Mouse (Mus musculus) layer of hippocampus, adult 18-20 months (tissue): Measurements from ENCODE around the gene Col28a1. TPM values are rescaled to one million over a fixed set of nuclear protein-coding genes. Genes with fewer than 3 reads are reported as not detected.

Source experiments
- DNase-seq, 2 experiments: peaks; one replicate each; pipeline ENCODE4 v3.0.0; 2022; ENCODE audit warnings: low spot score in 2 of 2
- long read RNA-seq: library from polyadenylated mRNA; stranded (forward); transcript quantifications from one replicate; pipeline ENCODE4 v2.0.0, GENCODE M21; 2021
- total RNA-seq, 2 experiments: library from RNA; stranded (reverse); gene quantifications; 2 replicates each; pipeline ENCODE4 v1.2.3; 2021

The Col28a1 gene
- under 1 TPM; 0.32 to 0.38 TPM for total RNA-seq
- long read RNA-seq: 0 reads

DNA sequence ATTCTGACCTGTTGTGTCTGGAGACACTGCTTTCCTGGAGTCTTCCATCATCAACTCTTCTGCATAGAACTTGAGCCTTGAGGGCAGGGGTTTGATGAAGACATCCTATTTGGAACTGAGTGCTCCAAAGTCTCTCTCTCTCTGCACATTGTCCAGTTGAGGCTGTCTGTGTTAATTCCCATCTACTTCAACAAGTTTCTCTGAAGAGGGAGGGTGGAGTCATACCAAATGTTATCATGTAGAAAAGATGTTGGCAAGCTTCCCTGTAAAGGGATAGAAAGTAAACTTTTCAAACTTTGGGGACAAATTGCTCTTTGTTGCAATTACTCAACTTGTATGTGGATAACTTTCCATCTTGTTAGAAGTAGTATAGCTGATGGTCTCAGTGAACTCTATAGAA lies at the start of gene Col28a1:
Gene Col28a1, minus strand, starts transcription at position 101 of the 400 bp plus-strand sequence.
- no peak for DNase-seq

DNA sequence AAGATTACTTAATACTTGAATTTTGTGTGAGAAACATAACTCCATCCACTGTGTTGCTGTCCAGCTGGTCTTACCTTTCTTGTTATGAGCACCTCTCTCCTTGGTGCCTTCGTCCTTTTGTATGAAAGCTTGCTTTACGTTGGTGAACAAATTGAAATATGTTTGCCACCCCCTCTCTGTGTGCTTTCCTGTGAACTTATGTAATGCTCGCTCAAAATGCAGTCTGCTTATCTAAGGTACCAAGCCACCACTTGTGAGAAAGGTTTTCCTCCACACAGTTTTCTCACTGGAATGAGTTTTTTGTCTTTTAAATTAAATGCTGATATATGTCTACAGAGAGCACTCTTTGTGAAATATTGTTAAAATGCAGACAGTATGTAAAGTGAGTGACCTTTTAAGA lies 36.2 kb upstream of the Col28a1 start:
- no peak for DNase-seq

DNA sequence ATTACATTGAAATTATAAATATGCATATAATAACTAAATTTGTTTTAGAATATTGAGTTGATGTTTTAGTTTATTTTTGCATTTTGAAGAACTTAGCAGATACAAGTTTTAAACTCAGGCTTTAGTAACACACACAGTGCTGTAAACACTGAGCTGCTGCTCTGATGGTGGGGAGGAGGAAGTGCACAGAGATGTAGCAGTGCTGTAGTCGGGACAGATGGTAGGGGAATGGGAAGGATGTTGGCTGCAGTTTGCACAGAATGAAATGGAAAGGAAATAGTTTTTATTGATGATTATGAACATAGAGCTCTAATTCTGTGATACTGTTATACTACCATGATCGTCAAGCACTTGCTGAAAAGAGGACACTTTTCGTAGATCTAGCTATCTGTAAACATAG lies 34.6 kb upstream of the Col28a1 start:
- peak; percentile 17 to 59 for DNase-seq

DNA sequence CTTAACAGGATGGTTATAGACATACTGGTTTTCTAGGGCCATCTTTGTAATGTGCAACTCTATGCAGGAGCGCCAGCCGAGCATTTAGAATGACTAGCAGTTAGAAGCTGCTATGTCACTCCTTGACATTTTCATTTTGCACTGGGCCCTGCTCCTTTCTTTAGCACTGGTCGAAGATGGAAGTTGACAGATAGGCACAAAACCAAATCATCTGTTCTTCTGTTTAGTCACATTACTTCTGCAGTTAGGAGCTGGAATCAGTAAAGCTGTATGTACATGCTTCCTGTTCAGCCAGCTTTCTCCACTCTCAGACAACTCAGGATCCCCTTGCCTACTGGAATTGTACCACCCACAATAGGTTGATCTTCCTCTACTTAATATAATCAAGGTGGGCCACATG lies 18.2 kb upstream of the Col28a1 start:
- no peak for DNase-seq

DNA sequence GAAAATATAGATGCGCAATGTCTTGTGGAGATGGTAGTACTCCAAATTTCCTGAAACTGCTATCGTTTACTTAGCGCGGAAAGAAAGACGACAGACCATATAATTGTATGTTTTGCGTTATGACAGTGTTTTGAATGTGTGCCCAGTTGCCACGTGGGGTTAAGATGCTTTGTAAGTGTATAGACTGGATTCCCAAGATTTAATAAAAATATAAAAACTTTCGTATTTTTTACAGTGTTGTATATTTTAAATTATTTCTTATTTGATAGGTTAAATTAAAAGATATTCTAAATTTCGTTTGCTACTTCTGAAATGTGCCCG lies 17.4 kb upstream of the Col28a1 start:
- DNase-seq: no peak

DNA sequence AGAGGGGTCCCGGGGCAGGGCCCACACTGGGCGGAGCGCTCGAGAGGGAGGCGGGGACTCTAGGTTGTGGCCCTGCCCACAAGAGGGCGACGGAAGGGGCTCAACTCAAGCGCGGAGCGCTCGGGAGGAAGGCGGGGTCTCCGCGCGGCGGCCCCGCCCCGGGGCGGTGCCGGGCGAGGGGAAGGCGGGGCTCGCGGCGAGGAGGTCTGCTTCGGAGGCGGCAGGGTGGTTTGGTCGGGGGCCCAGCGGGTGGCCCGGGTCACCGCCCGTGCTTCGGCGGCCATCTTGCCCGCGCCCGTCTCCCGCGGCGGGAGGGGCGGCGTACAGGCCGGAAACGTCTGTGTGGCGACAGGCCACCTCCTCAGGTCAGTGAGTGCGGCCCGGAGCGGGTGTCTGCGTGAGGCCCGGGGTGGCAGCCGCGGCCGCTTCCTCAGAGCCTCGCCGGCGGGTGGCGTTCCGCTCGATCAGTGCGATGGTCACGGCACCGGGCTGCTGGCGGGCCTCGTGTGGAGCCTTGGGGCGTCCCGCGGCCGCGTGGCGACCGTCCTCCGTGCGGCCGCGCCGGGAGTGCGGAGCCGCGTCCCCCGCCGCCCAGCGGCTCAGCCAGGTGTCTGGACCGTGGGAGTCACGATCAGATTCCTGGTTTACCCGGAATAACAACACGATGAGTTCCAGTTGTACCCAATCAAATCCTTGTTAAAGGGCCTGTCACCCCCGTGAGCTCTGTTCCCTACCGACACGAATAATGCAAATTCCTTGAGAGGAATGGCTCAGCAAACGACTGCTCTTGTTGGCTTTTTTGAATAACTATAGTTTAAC lies 16.8 kb upstream of the Col28a1 start, which contains the start of gene Mios:
Gene Mios, plus strand, starts transcription at position 176 of the 819 bp plus-strand sequence.
- peak; percentile 67 to 87 for DNase-seq

DNA sequence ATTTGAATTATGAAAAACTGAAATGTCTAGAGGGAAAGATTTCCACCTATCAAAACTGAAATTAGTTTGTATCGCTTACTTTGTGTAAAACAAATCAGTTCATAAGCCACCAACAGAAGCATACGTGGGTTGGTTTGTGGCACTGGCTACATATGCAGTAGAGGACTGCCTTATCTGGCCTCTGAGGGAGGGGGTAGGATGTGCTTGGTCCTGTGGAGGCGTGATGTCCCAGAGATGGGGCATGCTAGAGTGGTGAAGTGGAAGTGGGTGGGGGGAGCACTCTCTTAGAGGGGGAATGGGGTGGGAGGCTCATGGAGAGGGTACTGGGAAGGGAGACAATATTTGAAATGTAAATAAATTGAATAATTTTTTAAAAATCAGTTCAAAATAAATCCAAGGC lies 2.5 kb downstream of the Col28a1 start:
- no peak for DNase-seq

DNA sequence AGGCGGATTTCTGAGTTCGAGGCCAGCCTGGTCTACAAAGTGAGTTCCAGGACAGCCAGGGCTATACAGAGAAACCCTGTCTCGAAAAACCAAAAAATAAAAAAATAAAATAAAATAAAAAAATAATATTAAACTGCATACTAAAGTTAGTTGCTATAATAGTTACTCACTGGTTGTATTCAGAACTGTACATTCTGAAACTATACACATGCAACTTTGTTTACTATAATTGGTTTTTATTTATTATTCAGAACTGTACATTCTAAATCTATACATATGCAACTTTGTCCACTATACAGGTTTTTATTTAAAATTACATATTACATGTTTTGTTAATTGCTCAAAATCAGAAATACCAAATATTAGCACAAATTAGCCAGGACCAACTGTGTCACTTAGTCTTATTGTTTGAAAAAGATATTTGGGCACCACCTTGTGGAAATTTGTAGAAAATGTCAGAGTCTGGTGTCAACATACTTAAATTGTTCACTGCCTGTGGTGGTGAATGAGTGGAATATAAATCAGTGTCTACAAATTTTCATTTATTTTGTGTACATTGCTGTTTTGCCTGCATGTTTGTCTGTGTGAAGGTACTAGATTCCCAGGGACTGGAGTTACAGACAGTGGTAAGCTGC lies 3.7 kb downstream of the Col28a1 start:
- DNase-seq: peak in 1 of 2 experiments; percentile 49

DNA sequence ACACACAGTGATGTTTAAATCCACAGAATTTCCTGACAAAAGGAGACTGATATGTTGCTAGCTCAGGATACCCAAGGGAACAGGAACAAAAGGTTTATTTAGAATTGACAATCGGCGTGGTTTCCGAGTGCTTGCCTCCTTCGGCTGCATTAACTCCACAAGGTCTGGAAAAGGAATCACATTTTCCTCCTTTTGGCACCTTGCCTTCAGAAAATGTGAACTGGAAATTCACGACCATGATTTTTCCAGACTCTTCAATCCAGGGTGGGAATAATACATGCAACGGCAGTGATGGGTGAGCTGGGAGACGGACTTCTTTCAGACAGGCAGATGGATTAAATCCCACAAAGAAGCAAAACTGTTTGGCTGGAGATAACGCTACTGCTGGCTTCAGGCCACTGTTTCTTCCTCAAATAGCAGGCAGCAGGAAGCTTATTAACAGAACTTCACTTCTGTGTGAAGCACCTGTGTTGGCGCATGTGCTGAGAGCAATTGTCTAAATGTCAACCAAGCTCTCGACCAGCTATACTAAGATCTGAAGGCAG lies 13.9 kb downstream of the Col28a1 start:
- DNase-seq: peak in 1 of 2 experiments; percentile 17

DNA sequence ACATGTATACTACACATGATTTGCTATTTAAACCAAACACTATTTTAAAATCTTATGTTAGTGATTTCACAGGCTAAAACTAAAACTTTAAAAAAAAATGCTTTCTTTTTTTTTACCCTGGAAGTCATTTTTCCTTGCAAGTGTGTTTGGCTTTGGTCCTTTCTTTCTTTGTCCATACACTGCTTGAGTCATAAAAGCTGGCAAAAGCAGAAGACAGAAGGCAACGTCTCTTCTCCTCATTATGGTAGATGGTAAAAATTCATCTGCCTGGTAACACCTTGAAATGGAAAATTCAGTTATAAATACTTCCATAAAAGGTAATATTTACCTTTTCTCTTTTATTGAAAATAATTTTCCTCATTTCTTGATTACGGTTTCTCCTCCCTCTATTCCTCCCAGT lies 16.3 kb downstream of the Col28a1 start:
- DNase-seq: no peak

DNA sequence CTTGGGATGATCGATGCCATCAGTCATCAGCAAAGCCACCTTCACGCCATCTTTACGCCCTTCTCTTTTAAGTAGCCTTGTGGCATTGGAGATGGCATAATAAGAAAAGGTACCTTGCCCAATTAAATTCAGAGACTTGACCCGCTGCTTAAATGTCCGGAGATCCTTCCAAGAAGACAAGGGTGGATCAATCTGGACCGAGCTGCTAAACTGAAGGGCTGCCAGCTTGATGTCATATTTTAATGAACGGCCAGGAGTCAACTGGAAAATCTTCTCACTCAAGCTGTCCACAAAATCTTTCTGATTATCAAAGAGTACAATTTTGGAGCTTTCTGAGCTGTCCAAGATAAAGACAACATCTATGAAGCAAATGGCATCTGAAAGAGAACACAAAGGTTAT lies 17.1 kb downstream of the Col28a1 start:
- DNase-seq: no peak

DNA sequence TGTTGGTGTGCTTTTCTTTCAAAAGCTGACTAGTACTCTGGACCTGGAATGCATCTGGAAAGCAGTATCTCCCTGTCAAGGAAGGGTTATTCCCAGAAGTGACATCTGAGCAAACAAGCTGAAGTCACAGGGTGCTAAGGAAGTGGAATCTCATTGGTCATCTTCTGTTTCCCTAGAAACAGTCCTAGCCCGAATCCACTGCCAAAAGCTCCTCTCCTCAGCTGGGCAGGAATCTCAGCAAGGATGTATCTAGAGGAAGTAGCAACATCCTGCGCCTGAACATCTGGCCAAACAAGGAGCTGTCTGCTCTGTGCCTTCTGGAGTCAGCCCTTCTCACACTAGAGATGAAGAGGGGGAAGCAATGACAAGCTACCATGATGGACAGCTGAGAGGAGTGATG lies 18.4 kb downstream of the Col28a1 start:
- no peak for DNase-seq

DNA sequence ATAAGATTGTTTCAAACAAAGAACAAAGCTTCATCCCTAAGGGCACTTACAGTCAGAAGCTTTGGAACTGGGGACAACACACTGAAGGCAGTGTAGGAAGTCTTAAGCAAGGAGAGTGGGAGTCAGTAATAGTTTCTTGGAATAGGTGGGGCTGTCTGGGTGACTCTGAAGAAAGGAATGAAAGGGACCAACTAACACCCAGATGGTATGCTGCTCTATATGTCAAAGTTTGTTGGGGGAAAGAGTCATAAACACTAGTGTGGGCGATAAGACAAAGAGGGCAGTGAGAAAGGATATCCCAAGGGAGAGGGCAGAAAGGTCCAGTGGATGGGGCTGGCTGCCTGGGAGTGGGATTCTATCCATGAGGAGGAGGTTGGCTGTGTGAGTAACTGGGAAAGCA lies 20.3 kb downstream of the Col28a1 start:
- DNase-seq: no peak

DNA sequence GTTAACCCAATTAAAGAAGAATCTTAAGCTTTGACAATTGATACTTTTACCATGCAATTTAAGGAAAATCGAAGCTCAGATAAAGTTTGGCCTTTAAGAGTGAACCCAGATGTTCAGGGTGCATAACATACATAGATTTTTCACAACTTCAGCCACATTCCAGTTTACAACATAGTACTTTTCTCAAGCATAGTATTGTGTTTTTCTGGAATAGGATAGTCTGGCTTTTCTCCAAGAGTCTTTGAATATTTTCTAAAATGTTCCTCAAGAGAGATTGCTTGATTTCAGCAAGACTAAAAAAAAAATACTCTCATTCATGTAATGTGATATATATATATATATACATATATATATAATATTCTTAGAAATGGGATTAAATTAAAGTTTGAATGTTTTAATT lies 27.7 kb downstream of the Col28a1 start:
- DNase-seq: no peak

DNA sequence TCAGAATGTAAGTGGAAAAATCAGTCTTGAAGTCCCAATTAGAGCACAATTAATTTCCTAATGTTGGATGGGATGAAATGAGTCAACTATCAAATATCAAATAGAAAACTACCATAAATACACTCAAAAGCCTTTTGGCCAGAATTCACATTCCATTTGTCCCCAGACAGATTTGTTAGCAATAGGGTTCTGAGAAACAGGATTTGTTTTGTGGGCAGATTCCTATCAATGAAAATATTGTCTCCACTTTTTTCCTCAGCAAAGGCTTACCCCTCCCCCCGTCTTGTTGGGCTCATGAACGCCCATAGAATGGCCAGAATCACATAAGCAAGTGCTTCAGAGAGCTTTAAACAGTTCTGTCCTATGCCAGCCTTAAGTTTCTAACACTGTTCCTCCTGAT lies 32.4 kb downstream of the Col28a1 start:
- DNase-seq: no peak

DNA sequence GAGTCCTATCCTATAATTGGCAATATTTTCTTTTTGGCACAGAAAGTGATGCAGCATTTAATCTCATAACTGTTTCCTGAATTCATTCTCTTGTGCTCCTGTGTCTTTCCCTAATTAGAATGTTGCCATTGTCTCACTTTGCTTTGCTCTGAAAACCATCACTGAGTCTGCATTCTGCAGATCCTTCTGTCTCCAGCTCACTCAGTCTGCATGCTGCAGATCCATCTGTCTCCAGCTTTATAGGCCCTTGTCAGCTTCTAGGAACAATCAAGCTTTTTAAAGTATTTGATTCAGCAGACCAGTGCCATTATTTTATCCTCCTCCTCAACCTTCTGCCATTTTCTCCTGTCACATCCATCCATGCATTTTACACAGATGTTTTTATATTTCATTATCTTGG lies 35.3 kb downstream of the Col28a1 start:
- peak; percentile 20 to 52 for DNase-seq

DNA sequence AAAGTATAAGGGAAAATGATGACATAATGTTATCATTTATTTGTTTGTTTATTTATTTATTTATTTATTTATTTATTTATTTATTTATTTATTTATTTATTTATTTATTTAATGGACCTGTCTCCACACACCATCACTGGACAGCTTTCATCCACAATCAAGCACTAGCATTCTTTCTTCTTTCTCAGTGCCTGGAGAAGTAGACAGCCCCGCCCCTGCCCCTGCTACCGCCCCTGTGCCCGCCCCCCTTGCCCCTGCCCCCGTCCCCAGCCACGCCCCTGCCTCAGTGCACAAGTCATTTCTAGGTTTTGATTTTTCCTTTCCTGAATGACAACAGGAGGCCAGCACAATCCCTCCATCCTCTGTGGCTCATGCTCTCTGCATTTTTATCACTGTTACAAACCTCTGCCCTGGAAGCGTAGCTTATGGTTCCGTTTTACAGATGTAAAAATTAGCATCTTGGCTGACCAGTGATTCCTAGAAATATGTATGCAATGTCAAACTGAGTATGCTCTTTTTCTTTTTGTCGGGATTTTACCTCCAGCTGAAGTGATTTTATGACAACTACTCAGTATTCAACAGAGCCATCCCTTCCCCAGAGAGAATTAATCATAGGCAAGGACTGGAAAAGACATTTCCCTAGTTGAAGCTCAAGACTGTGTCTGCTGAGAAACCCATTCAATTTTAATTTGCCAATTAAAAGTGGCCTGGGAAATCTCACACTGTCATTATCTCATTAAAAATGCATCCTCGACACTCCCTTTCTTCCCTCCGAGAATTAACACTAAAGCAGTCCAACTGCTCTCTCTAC lies 39.7 kb downstream of the Col28a1 start:
- no peak for DNase-seq

DNA sequence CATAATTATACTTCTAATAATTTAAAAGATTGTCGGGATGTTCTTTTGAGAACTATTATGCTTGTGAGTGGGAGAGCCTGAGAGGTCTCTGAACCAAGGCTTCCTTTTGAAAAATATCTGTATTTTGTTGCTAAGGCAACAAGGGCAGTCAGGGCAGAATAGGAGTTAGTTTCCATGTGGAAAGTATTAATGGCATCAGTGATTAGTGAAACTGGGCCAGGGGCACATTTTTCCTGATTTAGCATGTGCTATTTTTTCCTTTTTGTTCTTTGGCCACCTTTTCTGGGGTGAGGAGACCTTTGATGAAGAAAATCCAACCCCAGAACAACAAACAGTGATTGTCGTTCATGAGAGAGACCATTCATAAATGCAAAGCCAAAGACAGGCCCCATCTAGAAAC lies 43.5 kb downstream of the Col28a1 start:
- DNase-seq: no peak

DNA sequence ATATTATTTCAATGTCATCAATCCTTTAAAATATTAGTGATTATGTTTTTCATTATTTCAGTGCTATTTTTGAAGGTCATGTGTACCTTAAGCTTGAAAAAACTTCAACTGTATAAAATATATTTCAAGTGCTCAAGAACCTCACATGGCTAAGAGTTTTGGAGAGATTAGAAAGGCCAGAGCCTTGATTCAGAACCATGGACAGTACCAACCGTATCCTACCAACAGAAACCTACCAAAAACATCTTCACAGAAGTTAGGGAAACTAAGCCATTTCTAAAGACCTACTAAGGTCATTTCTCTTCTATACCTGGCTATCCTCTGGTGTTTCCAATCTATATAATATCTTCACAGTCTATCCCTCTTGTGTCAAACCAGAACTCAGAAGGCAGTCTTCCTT lies 50.5 kb downstream of the Col28a1 start:
- no peak for DNase-seq

DNA sequence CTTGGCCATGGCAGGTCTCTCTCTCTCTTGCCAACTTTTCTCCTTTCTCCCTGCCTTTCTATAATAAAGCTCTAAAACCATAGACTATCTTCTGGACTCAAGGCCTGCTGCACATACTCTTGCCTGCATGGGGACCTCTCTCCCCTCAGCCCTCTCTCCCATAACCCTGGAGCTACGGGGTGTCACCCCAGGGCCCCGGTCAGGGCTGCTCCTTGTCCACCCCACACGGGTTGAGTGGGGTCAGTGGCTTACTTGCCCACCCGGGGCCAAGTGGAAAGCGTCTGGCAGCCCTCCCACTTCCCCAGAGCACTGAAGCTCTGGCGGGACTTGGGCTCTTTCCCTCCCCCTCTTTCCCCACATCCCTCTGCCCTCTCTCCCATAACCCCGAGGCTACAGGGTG lies 62.3 kb downstream of the Col28a1 start:
- no peak for DNase-seq

DNA sequence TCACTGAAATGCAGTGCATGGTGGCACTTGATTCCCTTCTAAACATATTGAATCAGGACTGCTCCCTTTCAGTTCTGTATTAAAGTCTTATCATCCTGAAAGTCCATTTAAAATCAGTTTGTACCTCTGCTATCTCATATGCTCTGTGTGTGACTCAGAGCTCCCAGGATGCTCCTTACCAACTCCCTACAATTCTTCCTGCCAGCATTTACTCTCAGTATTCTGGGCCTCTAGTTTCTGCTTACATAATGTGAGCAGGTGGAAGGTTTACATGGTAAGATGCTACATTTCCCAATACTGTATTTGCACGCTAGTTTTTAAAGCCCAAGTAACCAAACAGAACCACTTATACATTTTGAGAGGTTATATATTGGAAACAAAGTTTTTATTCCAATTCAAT lies 64.3 kb downstream of the Col28a1 start:
- no peak for DNase-seq

DNA sequence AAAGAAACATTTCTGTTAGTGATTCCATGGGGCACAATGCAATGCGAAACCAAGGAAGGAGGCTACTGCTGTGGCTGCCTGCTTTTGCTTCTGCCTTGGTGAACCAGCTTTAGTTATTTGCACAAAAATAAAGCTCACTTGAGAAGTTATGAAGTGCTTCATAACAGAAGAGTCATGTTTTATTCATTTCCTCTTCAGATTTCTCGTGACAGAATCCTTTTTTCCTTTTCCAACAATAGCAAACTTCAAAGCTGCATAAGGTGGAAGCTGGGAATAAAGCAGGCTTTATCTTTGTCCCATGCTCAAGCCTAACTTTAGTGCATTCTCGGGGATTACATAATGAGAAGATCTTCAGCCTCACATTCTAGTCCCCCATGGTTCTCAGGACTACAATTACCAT lies 65.9 kb downstream of the Col28a1 start:
- peak in 1 of 2 experiments; percentile 3 for DNase-seq
